11 mouse cellular contexts compared by ENCODE assay signal in the genomic region with DNA sequence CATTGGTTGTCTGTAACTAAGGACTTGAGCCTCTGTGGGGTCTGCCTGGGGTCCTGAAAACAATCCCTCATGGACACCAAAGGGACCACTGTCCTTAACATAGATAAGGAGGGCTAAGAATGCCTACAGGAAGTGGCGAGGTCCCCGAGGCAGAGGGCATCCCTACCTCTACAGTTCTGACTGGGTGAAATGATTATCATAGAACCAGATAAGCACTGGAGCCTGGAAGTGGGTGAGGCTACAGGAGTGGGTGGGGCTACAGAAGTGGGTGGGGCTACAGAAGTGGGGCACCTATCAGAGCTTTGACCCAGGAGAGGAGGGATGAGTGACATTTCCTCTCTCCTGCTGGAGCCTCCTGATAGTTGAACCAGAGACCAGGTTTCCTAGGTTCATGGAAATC. TPM values are rescaled to one million over a fixed set of nuclear protein-coding genes. Genes with fewer than 3 reads are reported as not detected.
A peak's percentile ranks its signal among the peaks of the same experiment; 100 is the strongest.
DNase-seq lines count a peak whose midpoint lies in the region; ATAC-seq and TF ChIP-seq lines count a peak whose summit lies in the region.
"Had no signal": no experiment of that assay in that cellular context is flagged by ENCODE, and none has a peak within 500 bp of the region (broad histone marks: within the 10 kb centered on the region; RNA-seq: fewer than 3 reads in every experiment).

No protein-coding gene starts in this region.

- no peaks in the 10 kb centered on the region for H3K36me3 ChIP-seq in thymus, adult 2 months (ENCODE audit: control insufficient read depth, insufficient read depth, low read length)
- H3K36me3 ChIP-seq in liver, embryonic 16.5 days (ENCODE audit: control insufficient read depth, insufficient read depth), result no peaks in the 10 kb centered on the region
- no peaks in the 10 kb centered on the region for H3K36me3 ChIP-seq in kidney, adult 2 months (ENCODE audit: control insufficient read depth, insufficient read depth, low read length)
- H3K36me3 ChIP-seq: neural tube, embryonic 15.5 days had no signal

- no peaks in the 10 kb centered on the region for H3K27me3 ChIP-seq in thymus, adult 2 months (ENCODE audit: control insufficient read depth, insufficient read depth, low read length)
- no peaks in the 10 kb centered on the region for H3K27me3 ChIP-seq in liver, embryonic 16.5 days (ENCODE audit: control insufficient read depth, insufficient read depth, low read depth, low read length)
- H3K27me3 ChIP-seq in kidney, adult 2 months (replicated peaks; ENCODE audit: control insufficient read depth, insufficient read depth, low read length), result no peaks in the 10 kb centered on the region
- H3K27me3 ChIP-seq: neural tube, embryonic 15.5 days had no signal

- no peak overlapping the region for H3K4me2 ChIP-seq in liver, embryonic 16.5 days (ENCODE audit: low read depth, low read length)
- H3K4me2 ChIP-seq: neural tube, embryonic 15.5 days had no signal

- no peak for TF ChIP-seq CTCF in thymus, adult 2 months (IDR thresholded peaks at IDR 0.05; ENCODE audit: borderline replicate concordance, control insufficient read depth, extremely low read depth, insufficient read depth, low read length, poor library complexity)
- TF ChIP-seq CTCF in kidney, adult 2 months (conservative IDR thresholded peaks at IDR 0.05; ENCODE audit: insufficient read depth, insufficient read length, low read depth, low read length), result no peak

- H3K27ac ChIP-seq in thymus, adult 2 months (ENCODE audit: control insufficient read depth, insufficient read depth, low read length), result no peak overlapping the region
- no peak overlapping the region for H3K27ac ChIP-seq in liver, embryonic 16.5 days (ENCODE audit: low read length)
- H3K27ac ChIP-seq in kidney, adult 2 months (ENCODE audit: insufficient read depth, low read depth, low read length), result no peak overlapping the region
- H3K27ac ChIP-seq: neural tube, embryonic 15.5 days had no signal

- peaks cover 21% of the 10 kb centered on the region for H3K4me1 ChIP-seq in thymus, adult 2 months (replicated peaks; ENCODE audit: control insufficient read depth, insufficient read depth, low read length)
- peaks cover 19% of the 10 kb centered on the region for H3K4me1 ChIP-seq in liver, embryonic 16.5 days (ENCODE audit: control insufficient read depth, low read depth, low read length)
- no peaks in the 10 kb centered on the region for H3K4me1 ChIP-seq in kidney, adult 2 months (ENCODE audit: control insufficient read depth, insufficient read depth, low read length)

- H3K4me3 ChIP-seq in thymus, adult 2 months (ENCODE audit: control insufficient read depth, insufficient read depth, low read length), result no peak overlapping the region
- no peak overlapping the region for H3K4me3 ChIP-seq in liver, embryonic 16.5 days (ENCODE audit: low read depth, low read length)
- H3K4me3 ChIP-seq in kidney, adult 2 months (ENCODE audit: insufficient read depth, low read depth, low read length), result no peak overlapping the region
- H3K4me3 ChIP-seq: neural tube, embryonic 15.5 days had no signal

- ATAC-seq in erythroblast, adult 5-6 weeks (replicated peaks; ENCODE audit: low FRiP score, poor library complexity, severe bottlenecking), result peak; percentile 83
- ATAC-seq in liver, embryonic 16.5 days (ENCODE audit: low read depth), result peak; percentile 95

- TF ChIP-seq POLR2A in thymus, adult 2 months (IDR thresholded peaks at IDR 0.05; ENCODE audit: control insufficient read depth, extremely low read depth, insufficient read depth, low read length, poor library complexity), result no peak
- TF ChIP-seq POLR2A in kidney, adult 2 months (IDR thresholded peaks at IDR 0.05; ENCODE audit: low read depth, low read length), result no peak

- no peaks in the 10 kb centered on the region for H3K9me3 ChIP-seq in liver, embryonic 16.5 days (replicated peaks; ENCODE audit: control insufficient read depth, low read length)
- H3K9me3 ChIP-seq: neural tube, embryonic 15.5 days had no signal

- WGBS in thymus, adult 2 months, result 24% methylated on average over 2 of the region's 2 CpGs
- WGBS in liver, embryonic 16.5 days (ENCODE audit: insufficient replicate concordance), result 2% methylated on average over 2 of the region's 2 CpGs
- whole genome bisulfite sequencing in kidney, adult 2 months, result 81% methylated on average over 2 of the region's 2 CpGs

- DNase-seq in thymus, adult 2 months, result peak; percentile 24
- no peak for DNase-seq in thymus, adult 18-20 months
- no peak for DNase-seq in kidney, adult 2 months
- no peak for DNase-seq in embryo, embryonic 10 days (ENCODE audit: low spot score)
- DNase-seq in left cerebral cortex, adult 18-20 months (ENCODE audit: low spot score in 2 of 2), result no peak
- DNase-seq in layer of hippocampus, postnatal 36 days, result no peak
- DNase-seq: cerebellum, adult 11 months; kidney, adult 18-20 months had no signal

- H3K9ac ChIP-seq in liver, embryonic 16.5 days (ENCODE audit: low read depth, low read length), result no peak overlapping the region
- H3K9ac ChIP-seq: neural tube, embryonic 15.5 days had no signal

RNA-seq across cellular contexts. Expression of a gene that starts 39.9 kb away (rescaled TPM):
- 130 and 147 TPM in 2 replicates for polyA plus RNA-seq in thymus, adult 2 months (2012; rRNA removed)
- 55.9 and 73.4 TPM in 2 replicates for total RNA-seq in erythroblast, adult 5-6 weeks (2015; ENCODE audit: low replicate concordance)
- total RNA-seq in erythroblast, adult 5-6 weeks (2017; ENCODE audit: low replicate concordance), result 49.8 and 56.6 TPM in 2 replicates
- 27.4 and 31.5 TPM in 2 replicates for polyA plus RNA-seq in liver, embryonic 16.5 days (2015; fragmentation: Nextera tagmentation; extraction: Ambion mirVana)
- 44.6 and 48.6 TPM in 2 replicates for polyA plus RNA-seq in kidney, adult 2 months (2012; rRNA removed)
- total RNA-seq in left cerebral cortex, adult 18-20 months (2021), result 100 to 1,000 TPM; 190 to 197 TPM
- 100 to 1,000 TPM; 144 to 163 TPM for total RNA-seq in layer of hippocampus, postnatal 36 days (2021)
